In the genomic region with DNA sequence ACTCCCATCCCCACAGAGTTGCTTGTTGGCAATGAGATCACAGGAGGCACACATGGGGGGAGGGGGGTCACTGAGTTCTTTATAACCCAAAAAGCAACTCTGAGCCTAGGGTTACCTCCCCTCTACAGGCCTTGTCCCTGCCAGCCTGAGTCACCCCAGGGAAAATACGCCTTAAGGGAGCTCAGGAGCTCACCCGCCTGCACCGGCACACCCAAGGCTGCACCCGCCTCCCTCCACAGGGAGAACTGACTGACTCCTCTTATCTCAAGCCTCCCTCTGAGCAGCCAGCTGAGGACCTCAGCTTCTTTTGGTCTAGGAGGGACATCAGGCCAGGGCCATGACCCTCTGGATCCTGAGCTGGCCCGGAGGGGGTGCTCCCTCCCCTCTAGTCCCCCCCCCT, we compare ENCODE assay signal across 19 mouse cellular contexts. TPM values are rescaled to one million over a fixed set of nuclear protein-coding genes. Genes with fewer than 3 reads are reported as not detected.
DNase-seq lines count a peak whose midpoint lies in the region; ATAC-seq and TF ChIP-seq lines count a peak whose summit lies in the region.
"Had no signal": no experiment of that assay in that cellular context is flagged by ENCODE, and none has a peak within 500 bp of the region (broad histone marks: within the 10 kb centered on the region; RNA-seq: fewer than 3 reads in every experiment).

No protein-coding gene starts in this region.

- H3K79me2 ChIP-seq in heart, adult 2 months (replicated peaks; ENCODE audit: control insufficient read depth, insufficient read depth, low read length): no peaks in the 10 kb centered on the region

- WGBS in heart, embryonic 11.5 days (ENCODE audit: insufficient replicate concordance): 19% methylated on average over 5 of the region's 5 CpGs
- WGBS in heart, adult 2 months: 29% methylated on average over 5 of the region's 5 CpGs

- H3K27me3 ChIP-seq in heart, embryonic 11.5 days (ENCODE audit: control insufficient read depth, insufficient read depth, low read length): peaks cover 43% of the 10 kb centered on the region
- H3K27me3 ChIP-seq in heart, adult 2 months (ENCODE audit: control insufficient read depth, insufficient read depth, low read length): peaks cover 12% of the 10 kb centered on the region

- TF ChIP-seq CTCF in heart, adult 2 months (IDR thresholded peaks at IDR 0.05): no peak

- intact Hi-C loops in heart, adult 2 months (cut with DNase I): no loop called here

- DNase-seq in heart, adult 2 months: no peak
- DNase-seq in ovary, postnatal 36 days (ENCODE audit: low spot score): peak; percentile 21
- no peak for DNase-seq in ovary, adult 18-20 months (ENCODE audit: low spot score)
- DNase-seq in kidney, postnatal 14 days: no peak
- no peak for DNase-seq in lung, postnatal 10 days
- DNase-seq: embryo, embryonic 11 days; kidney, adult 9 months; lung, embryonic 14.5 days; lung, postnatal 4 days; right cerebral cortex, postnatal 14 days; spleen, adult 18-20 months had no signal

- 0 out of 2 replicates have a peak, but pooled peaks have one; percentile 5 for ATAC-seq in heart, embryonic 11.5 days (replicated peaks; ENCODE audit: insufficient number of reproducible peaks, low FRiP score, low TSS enrichment)
- ATAC-seq in megakaryocyte progenitor cell, adult 5-6 weeks (replicated peaks; ENCODE audit: poor library complexity): peak; percentile 47
- ATAC-seq: forebrain, embryonic 15.5 days; liver, embryonic 12.5 days; midbrain, embryonic 13.5 days had no signal

- H3K4me2 ChIP-seq in heart, embryonic 11.5 days: no peak overlapping the region
- H3K4me2 ChIP-seq: forebrain, embryonic 15.5 days; heart, embryonic 13.5 days; liver, embryonic 12.5 days; lung, embryonic 14.5 days; midbrain, embryonic 13.5 days; neural tube, embryonic 13.5 days had no signal

- H3K27ac ChIP-seq in heart, embryonic 11.5 days (ENCODE audit: low read depth, low read length): no peak overlapping the region
- no peak overlapping the region for H3K27ac ChIP-seq in heart, adult 2 months
- H3K27ac ChIP-seq: forebrain, embryonic 15.5 days; heart, embryonic 13.5 days; hindbrain, embryonic 10.5 days; liver, embryonic 12.5 days; midbrain, embryonic 13.5 days; neural tube, embryonic 13.5 days had no signal

- H3K9me3 ChIP-seq in heart, embryonic 11.5 days (replicated peaks; ENCODE audit: control insufficient read depth, low read length): no peaks in the 10 kb centered on the region
- H3K9me3 ChIP-seq: forebrain, embryonic 15.5 days had no signal

- TF ChIP-seq EP300 in heart, adult 2 months (IDR thresholded peaks at IDR 0.05; ENCODE audit: insufficient read depth, low read depth, low read length): no peak

- 0 out of 2 replicates have a peak overlapping the region, but pooled peaks have one; percentile 49 for H3K9ac ChIP-seq in heart, embryonic 11.5 days (ENCODE audit: low read depth, low read length)
- H3K9ac ChIP-seq in heart, adult 2 months (ENCODE audit: low read depth, low read length): no peak overlapping the region
- H3K9ac ChIP-seq: forebrain, embryonic 15.5 days; heart, embryonic 13.5 days; liver, embryonic 12.5 days; lung, embryonic 14.5 days; midbrain, embryonic 13.5 days; neural tube, embryonic 13.5 days had no signal

- no peak for TF ChIP-seq POLR2A in heart, adult 2 months (IDR thresholded peaks at IDR 0.05; ENCODE audit: insufficient read depth, low read depth, low read length)

- H3K36me3 ChIP-seq in heart, embryonic 11.5 days (ENCODE audit: control insufficient read depth, insufficient read depth, low read length): no peaks in the 10 kb centered on the region
- no peaks in the 10 kb centered on the region for H3K36me3 ChIP-seq in heart, adult 2 months (ENCODE audit: control insufficient read depth, insufficient read depth, low read length)
- H3K36me3 ChIP-seq: forebrain, embryonic 15.5 days; hindbrain, embryonic 10.5 days; liver, embryonic 12.5 days; midbrain, embryonic 13.5 days; neural tube, embryonic 13.5 days had no signal

- peaks cover 55% of the 10 kb centered on the region for H3K4me1 ChIP-seq in heart, embryonic 11.5 days (ENCODE audit: control insufficient read depth, insufficient read depth, low read length)
- peaks cover 4% of the 10 kb centered on the region for H3K4me1 ChIP-seq in heart, adult 2 months (ENCODE audit: control insufficient read depth, insufficient read depth, low read length)

- H3K4me3 ChIP-seq in heart, embryonic 11.5 days (ENCODE audit: low read depth, low read length): no peak overlapping the region
- no peak overlapping the region for H3K4me3 ChIP-seq in heart, adult 2 months
- H3K4me3 ChIP-seq: forebrain, embryonic 15.5 days; heart, embryonic 13.5 days; hindbrain, embryonic 10.5 days; liver, embryonic 12.5 days; midbrain, embryonic 13.5 days; neural tube, embryonic 13.5 days had no signal

RNA-seq across cellular contexts. Expression of a gene that starts 3.5 kb away (rescaled TPM):
- 17.9 and 21.3 TPM in 2 replicates for polyA plus RNA-seq in heart, embryonic 11.5 days (2014; fragmentation: Nextera tagmentation; extraction: Ambion mirVana)
- 100 to 1,000 TPM; 200 to 231 TPM for total RNA-seq in heart, adult 2 months (2021)
- 125 and 164 TPM in 2 replicates for polyA plus RNA-seq in heart, adult 2 months (2012; rRNA removed)
- 0.25 and 0.42 TPM in 2 replicates for total RNA-seq in megakaryocyte progenitor cell, adult 5-6 weeks (2015)
- total RNA-seq in megakaryocyte progenitor cell, adult 5-6 weeks (2017): not detected in 2 replicates

RNA-seq across cellular contexts. Expression of a gene that starts 54.5 kb away (rescaled TPM):
- 46.2 and 52.8 TPM in 2 replicates for polyA plus RNA-seq in heart, embryonic 11.5 days (2014; fragmentation: Nextera tagmentation; extraction: Ambion mirVana)
- total RNA-seq in heart, adult 2 months (2021): 10 to 100 TPM; 34.1 to 37.8 TPM
- polyA plus RNA-seq in heart, adult 2 months (2012; rRNA removed): 33.6 and 38.5 TPM in 2 replicates
- total RNA-seq in megakaryocyte progenitor cell, adult 5-6 weeks (2015): 7.8 and 10.9 TPM in 2 replicates
- total RNA-seq in megakaryocyte progenitor cell, adult 5-6 weeks (2017): 13.1 and 13.8 TPM in 2 replicates

Comparison
In these comparisons a context has a peak if more than half of its experiments do, and no peak if none do; other contexts are left out.
1. RNA of a gene that starts 3.5 kb away (total RNA-seq): 200 to 231 TPM in heart, adult 2 months; 0.25 to 0.42 TPM in megakaryocyte progenitor cell, adult 5-6 weeks; every median in the first group is over 100 times any median in the second.